Mouse (Mus musculus) T-helper 1 cell (primary cell): ENCODE data around the gene Rnf183.
"Not testable (repeated sequence)": the region's sequence is repeated elsewhere in the genome, so short reads cannot be mapped to it uniquely, and the experiment has no call there.

Experiments
- in situ Hi-C: fragments of 300-600 bp; cut with MboI, MseI; formaldehyde crosslinking; loops from one replicate; pipeline ENCODE4 v1.15.1; 2025; ENCODE audit warnings: high pct_unique_total_duplicates

The Rnf183 gene

DNA sequence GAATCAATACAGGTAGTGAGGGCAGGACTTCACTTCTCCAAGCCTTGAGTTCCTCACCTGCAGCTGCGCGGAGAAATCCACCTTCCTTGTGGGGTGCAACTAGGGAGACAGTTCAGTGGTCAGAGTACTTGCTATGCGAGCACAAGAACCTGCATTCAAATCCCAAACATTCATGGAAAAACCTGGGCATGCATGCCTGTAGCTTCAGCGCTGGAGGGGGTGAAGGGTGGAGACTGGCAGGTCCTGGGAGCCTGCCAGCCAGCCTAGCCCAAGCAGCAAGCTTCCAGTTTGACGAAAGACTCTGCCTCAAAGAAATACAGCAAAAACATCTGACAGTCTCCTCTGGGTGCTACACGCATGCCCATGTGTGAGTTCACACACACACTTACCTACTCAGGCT, at the start of gene Rnf183:
Gene Rnf183 (minus strand): TSS at position 172 of the 400 bp plus-strand sequence.
- in situ Hi-C loops, result no loop called here

DNA sequence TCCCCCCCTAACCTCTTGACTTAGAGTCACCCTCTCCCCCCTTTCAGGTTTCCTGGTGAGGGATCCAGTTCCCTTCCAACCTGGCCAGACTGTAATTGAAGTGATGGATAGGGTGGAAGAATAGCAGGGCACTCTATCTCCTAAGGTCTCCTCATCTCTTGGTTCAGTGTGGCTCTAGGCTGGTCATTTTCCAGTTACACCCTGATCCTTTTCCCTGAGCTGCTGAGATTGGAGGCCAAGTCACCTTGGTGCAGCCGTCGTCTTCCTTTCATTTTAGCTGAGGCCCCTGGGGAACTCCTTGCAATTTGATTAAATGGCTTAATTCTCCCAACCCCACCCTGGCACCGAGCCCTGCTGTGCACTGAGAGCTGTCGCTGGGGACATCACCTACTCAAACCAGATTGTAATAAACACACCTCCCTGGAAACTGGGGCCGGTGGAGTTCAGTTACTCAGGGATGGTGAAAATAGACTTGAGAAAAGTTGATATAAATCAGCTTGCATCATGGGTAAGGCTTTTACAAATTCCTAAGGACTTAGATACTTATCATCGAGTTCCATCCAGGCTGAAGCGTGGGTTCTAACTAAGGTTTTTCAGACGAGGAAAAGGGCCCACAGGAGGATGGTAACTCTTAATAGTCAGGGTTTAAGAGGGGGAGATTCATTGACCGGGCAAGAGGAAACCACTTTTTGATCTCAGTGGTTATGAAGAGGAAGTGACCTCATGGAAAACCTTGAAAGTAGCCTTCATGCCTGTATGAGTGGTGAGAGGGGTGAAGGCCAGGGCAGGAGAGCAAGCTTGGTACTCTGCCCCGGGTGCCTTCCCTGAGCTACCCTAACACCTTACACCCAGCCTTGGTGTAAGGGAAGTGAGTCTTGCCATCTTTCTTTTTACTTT, 45.9 kb upstream of the Rnf183 start:
- in situ Hi-C loops, result no loop called here

DNA sequence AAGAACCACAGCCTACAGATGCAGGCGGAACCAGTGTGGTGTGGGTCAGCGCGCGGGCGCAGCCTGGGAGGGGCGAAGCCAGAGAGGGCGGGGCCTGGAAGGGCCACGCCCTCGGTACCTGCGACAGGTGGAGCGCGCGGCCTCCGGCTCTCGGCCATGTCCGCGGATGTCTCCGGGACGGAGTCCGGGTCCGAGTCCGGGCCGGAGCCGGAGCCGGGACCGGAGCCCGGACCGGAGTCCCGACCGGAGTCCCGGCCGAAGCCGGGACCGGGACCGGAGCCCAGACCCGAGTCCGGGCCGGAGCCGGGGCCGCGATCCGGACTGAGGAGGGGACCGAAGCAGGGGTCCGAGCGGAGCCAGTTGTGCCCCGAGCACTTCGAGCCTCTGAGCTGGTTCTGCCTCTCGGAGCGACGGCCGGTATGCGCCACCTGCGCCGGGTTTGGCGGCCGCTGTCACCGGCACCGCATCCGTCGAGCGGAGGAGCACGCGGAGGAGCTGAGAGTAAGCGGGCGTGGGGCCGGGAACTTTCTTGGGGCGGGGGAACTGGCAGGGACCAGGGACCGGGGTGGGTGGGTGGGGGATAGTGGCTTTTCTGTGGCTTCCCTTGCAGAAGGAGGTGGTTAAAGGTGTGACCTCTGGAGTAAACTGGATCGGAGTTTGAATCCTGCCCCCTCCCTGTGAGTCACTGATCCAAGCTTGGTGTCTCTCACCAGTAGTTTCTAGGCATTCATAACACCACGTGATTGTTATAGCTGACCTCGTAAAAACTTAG, 45.1 kb upstream of the Rnf183 start, which contains the start of gene Bspry:
Gene Bspry (plus strand): TSS at position 117 of the 772 bp plus-strand sequence.
- in situ Hi-C loops, result no loop called here

DNA sequence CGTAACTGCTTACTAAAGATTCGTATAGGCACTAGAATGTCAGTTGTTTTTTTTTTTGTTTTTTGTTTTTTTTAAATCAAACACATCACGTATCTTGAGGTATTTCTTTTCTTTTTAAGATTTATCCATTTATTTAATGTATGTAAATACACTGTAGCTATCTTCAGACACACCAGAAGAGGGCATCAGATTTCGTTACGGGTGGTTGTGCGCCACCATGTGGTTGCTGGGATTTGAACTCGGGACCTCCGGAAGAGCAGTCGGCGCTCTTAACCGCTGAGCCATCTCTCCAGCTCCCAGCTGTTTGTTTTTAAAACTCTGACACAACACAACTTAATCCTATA, 44.5 kb upstream of the Rnf183 start:
- in situ Hi-C loops, result not testable (repeated sequence)

DNA sequence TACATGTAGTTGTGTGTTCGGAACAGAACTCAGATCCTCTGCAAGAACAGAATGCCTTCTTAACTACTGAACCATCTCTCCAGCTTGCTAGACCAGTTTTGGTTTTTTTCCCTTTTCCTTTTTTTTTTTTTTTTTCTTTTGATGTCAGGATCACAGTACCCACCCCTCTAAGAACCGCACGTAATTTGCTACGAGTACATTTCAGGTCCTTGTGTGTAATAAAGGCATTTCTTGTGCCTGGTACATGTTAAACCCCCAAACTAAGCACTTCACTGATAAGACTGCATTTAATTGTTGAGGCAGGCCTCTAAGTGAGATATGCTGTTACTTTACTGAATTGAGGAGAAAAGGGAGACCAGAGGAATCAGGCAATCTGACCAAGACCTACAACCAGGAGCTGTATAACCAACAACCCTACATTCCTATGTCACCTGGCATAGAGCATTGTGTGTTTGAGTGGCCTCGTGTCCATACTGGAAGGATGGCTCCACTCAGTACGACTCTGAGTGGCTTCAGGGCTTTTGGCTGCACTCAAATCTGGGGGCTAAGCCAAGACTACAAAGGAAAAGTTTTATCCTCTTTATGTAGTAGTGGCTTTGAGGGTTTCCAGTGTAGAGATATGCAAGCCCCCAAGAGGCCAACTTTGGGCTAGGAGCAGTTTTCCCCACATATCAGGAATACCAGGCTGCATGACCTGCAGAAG, 42.6 kb upstream of the Rnf183 start:
- in situ Hi-C loops, result no loop called here

DNA sequence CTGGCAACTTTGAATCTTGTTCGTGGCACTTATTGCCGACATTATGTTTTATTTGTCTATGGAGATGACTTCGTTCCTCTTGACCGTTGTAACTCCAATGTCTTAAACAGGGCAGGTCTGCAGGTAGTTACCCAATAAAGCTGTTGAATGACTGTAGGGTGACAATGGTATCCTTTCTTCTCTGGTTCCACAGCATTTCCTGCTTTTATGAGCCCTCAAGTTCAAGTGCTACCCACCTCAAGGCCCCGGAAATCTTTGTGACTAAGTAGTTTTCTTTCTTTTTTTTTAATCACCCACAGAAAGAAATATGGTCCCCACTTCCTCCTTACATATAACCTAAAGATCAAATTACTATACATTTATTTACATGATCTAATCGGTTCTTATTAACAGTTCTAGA, 40.7 kb upstream of the Rnf183 start:
- in situ Hi-C loops, result no loop called here

DNA sequence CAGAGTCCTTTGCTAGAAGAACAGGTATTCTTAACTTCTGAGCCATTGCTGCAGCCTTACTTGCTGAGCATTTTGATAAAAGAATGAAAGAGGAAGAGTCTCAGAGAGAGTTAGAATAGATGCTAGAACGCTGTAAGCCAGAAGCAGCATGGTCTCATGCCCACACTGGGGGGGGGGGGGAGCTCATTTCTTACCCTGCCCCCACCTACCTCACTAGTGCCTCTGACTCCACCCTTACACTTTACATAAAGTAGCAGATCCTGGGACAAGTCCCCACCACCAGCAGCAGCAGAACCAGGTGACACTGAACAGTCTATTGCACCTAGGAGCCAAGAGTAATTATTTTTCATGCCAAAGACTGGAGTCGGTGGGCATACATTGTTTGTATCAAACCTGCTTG, 40.1 kb upstream of the Rnf183 start:
- in situ Hi-C loops, result no loop called here

DNA sequence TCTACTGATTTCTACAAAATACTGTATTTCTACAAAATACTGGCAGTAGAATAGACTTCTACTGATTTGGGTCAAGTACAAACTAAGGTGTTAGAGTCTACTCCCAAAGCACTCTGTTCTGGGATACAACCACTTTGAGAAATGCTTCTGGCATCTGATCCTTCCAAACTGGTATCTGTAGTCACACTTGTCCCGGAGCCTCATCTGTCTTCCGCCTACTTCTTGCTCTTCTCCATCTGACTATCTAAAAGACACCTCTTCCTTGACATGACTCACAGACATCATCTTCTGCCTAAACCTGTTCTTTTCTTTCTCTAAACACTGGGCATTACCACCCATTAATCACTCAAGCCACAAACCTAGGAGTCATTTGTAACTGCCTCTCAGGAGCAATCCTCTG, 37.0 kb upstream of the Rnf183 start:
- in situ Hi-C loops, result no loop called here

DNA sequence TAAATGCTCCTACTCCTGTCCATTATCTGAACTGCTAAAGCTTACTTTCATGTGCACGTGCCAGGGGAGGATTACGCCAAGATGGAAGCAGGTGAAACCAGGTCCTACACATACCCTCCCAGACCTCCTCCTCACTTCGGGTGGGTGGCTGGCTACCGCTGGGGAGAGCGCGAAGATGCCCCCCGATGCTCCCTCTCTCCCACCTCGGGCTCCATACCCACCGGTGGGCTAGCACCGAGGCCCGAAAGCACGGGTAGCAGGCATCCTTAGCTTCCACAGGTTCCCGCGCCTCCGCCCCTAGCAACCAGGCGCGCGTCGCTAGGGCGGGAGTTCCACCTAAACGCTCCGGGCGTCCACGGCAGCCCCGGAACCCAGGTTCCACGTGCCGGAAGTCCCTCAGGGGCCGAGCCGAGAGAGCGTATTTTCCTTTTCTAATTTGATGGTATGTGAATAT, 35.6 kb upstream of the Rnf183 start, which contains the start of gene Wdr31:
Gene Wdr31 (minus strand): TSS at position 299 of the 454 bp plus-strand sequence.
- in situ Hi-C loops, result no loop called here

DNA sequence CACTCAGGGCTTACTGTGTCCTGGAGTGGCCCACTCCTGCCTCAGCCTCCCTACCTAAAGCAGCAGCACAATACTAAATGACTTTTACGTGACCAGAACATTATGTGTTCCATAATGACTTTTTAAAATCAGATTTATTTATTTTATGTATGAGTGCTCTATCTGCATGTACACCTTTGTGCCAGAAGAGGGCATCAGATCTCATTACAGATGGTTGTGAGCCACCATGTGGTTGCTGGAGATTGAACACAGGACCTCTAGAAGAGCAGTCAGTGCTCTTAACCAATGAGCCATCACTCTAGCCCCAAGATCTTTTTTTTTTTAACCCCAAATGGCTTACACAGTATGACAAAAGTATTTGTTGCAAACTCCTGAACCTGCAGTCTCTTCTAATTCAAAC, 33.1 kb upstream of the Rnf183 start:
- in situ Hi-C loops, result no loop called here

DNA sequence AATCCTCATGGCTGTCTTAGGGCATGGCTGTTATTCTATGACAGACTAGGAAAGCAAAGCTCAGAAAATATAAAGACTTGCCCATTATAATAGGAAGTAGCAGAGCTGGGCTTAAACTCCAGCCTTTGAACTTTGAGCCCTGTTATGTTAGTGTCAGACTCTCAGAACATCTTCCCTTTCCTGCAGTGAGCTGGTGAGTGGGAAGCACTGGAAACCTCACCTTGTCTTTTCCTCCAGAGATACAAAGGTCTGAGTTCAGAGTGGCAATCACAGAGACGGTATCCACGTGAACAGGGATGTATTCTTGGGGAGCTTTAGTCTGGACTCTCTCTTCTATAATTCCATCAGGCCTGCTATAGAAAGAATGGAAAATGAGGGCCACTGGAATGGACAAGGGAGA, 28.1 kb upstream of the Rnf183 start:
- in situ Hi-C loops, result no loop called here

DNA sequence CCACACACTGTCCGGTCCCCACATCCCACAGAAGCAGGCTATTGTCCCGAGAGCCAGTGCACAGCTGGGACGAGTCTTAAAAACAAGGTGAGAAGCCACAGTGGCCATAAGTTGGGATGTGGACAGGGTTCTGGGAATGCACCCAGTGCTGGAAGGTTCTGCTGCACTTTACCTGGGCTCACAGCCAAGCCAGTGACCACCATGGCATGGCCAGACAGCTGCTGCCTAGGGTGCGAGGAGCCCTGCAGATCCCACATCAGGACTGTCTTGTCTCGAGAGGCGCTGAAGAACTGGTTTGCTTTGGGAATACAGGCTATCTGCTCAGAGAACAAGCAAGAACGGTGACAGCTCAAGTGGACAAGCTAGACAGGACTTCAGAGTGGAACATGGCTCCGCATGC, 25.3 kb upstream of the Rnf183 start:
- in situ Hi-C loops, result no loop called here

DNA sequence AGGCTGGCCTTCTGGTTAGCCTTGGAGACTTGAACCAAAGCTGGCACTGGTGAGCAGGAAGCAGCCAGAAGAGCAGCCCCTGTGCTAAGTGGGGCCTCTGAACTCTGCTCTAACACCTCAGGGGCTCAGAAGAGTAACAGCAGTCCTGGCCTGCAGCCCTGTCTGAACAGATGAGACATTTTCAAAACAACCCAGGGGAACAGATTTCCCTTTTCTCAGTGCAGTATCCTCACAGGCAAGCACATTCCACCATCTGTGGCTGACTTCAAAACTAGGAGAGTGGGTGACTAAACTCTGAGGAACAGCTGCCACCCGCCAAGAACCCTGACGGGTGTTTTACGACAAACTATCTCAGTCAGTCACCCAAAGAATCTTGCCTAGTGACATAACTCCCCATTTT, 24.0 kb upstream of the Rnf183 start:
- in situ Hi-C loops, result loop anchor here (5.0 kb wide), 1 partner anchor 308 kb away; no protein-coding TSS in a partner anchor

DNA sequence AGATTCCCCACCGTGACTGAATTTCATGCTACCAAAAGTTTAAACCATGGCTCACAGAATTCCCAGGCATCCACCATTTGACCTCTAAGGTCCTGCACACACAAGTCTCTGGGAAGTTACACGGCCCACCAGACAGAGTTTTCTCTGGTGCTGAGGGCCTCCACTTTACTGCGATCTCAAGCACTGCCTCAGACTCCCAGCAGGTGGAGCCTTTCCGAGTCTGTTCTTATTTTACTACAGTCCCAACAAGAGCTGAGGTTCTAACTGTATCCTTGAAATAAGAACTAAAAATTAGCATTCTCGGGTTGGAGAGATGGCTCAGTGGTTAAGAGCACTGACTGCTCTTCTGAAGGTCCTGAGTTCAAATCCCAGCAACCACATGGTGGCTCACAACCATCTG, 19.9 kb upstream of the Rnf183 start:
- in situ Hi-C loops, result loop anchor here (5.0 kb wide), 1 partner anchor 312 kb away; no protein-coding TSS in a partner anchor

DNA sequence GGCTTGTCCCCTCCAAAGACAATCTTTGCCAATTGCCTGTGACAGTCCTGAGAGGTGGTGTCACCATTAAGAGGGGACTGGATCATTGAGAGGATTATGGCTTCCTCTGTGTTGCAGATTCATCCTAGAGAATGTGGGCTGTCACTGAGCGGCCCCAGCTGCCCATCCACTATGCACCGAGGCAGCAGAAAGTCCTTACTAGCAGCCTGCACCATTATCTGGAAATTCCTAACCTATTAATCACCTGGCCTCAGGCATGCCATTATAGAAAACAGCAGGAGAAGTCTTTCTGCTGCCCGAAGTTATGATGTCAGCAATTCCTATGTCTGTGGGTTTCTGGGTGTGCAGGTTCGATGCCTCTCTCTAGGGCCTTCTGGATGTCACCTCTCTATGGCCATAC, 5.9 kb upstream of the Rnf183 start:
- in situ Hi-C loops, result no loop called here

DNA sequence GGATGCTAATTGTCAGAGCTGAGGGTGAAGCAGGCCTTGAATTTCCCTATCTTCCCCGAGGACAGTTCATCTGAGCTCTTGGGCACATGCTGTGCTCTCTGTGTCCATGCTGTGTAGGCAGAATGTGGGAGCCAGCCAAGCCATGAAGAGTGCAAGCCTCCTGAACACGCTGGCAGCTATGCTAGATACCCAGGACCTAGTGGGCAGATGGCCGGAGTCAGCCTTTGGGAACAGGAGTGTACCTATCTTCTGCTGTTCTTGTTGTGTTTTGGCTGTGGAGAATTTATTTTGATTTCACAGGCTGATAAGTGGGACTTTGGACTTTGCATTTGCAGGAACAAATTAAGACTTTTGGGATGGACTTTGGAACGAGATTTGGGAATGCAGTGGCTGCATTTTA, 5.5 kb upstream of the Rnf183 start:
- in situ Hi-C loops, result no loop called here

DNA sequence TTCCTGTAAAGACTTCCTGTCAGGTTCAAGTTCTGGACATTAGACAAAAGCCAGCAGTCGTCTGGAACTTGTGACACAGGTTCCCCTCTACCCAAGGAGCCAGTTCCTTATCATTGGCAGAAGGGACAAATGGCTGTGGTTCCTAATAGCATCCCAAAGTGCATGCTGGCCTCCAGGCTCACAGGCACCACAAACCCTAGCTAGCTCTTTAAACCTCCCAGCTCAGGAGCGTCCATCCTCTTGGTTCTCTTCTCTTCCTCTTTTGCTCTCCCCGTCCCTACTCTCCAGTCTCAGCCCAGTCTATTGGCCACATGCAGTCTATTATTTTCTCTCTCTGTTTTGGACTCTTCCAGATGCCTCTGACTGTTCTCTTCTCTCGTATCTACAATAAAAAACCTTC, 4.7 kb upstream of the Rnf183 start:
- in situ Hi-C loops, result no loop called here

DNA sequence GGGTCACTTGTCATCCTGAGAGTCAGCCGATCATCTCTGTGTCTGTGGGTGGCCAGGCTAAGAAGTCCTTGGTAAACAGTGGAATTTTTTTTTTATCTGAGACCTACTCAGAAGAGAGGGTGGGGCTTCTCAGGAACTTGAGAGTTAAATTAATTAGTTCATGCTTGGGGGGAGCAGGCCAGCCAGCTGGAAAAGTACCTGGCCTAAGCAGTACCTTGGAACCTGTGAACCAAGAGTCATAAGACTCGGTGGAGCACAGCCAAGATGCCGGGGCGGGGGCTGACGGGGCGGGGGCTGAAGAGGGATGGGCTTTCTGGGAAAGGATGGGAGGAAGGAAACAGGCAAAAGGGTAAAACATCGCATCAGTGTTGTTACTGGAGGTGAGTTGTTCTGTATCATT, 2.8 kb upstream of the Rnf183 start:
- in situ Hi-C loops, result no loop called here

DNA sequence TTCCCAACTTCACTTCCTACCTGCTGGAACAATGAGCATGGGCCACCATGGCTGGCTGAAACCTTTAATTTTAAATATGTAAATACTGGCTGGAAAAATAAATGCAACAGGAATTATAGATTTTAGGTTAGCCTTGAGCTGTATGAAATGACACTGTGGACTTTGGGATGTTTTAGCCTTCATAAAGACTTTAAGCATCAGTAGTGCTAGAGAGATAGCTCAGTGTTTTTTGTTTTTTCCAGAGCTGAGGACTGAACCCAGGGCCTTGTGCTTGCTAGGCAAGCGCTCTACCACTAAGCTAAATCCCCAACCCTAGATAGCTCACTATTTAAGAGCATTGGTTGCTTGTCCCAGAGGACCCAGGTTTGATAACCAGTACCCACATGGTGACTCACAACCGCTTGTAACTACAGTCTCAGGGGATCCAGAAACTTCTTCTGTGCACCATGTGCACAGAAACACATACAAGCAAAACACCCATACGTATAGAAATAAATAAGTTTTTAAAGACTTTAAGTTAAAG, 2.3 kb upstream of the Rnf183 start:
- in situ Hi-C loops, result no loop called here

DNA sequence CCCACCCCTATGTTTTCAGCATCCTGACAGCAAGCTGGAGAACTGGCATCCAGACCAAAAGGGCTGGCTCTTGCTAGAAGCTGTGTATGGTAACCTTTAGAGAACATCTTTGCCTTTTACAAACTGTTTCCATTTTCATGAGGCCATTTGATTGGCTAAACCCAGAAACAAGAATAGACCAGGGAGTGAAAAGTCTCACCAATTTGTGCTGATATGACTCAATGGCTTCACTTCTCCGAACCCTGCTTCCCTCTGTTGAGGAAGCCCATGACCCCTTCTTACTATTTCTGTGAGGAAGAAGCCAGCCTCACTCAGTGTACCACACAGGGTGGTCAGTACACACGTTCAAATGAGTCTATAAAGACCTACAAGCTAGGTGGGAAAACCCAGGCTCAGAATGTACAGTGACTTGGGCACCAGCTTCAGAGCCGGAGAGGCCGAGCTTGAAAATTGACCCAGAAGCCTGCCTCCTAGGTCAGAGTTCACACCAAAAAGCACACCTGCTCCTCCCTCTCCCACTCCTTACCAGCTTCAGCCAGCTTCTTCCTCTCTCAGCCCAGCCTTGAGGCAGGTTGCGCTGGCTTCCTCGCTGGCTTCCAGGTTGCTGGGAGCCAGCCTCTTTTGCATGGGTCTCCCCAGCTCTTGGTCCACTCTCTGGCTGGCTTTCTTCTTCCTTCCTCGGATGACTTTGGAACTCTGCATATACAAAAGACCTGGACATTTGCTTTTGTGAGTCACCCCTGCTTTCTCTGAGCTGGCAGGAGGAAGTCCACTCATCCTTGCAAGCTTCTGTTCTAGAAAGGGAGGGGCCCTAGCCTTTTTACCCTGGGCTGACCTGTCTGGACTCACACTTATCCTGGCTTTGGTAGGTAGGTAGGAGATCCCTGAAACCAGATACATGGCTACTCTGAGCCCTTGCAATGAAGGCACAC, 847 bp downstream of the Rnf183 start:
- in situ Hi-C loops, result no loop called here

DNA sequence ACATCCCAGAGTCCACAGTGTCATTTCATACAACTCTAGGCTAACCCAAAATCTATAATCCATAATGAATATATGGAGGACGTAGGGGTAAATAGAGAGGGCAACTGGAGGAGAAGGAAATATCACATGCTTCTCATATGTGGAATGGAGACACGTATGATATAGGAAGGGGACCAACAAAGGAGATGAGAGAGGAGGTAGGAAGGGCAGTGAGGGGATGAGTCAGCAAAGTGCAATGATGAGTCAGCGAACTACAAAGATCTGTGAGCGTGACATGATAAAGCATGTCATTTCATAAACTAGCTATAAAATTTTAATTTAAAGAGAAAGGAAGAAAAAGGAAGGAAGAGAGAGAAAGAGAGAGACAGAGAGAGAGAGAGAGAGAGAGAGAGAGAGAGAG, 3.5 kb downstream of the Rnf183 start:
- in situ Hi-C loops, result no loop called here
